Mouse (Mus musculus): Measurements from ENCODE around the gene Lamtor3.

DNA sequence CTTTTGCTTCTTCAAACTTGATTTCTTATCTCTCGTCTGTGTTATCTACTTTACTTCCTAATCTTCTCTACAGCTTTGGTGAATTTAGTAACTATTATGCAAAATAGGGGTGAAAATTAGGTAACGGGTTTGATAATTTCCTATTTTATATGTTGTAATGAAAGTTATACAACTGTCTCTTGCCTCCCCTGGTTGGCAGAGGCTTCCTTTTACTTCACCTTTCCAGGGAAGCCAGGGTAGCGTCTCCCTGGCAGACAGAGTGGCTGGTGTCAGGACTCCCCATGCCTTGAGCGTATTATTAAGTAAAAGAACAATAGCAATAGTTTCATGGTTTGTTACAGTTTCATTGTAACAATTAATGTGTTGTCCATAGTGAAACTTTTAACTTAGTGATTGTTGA, 24.5 kb upstream of the Lamtor3 start:
- TF ChIP-seq CTCF (IDR thresholded peaks at IDR 0.05; ENCODE audit: borderline replicate concordance, insufficient read depth, low read depth, low read length) (no peak), POLR2A (IDR thresholded peaks at IDR 0.05; ENCODE audit: borderline replicate concordance, insufficient read depth, low read length) (no peak)
